Mouse (Mus musculus): ENCODE results near the gene Nyap2. TPM values are rescaled to one million over a fixed set of nuclear protein-coding genes. Genes with fewer than 3 reads are reported as not detected.

Gene Nyap2
- polyA plus RNA-seq, 1 experiment = 15.5 TPM

- Histone ChIP-seq H3K4me3 (ENCODE audit: insufficient read depth, low read length) (no peak overlapping the region), H3K4me1 (ENCODE audit: control insufficient read depth, insufficient read depth, low read length) (no peaks in the 10 kb centered on the region; the same call in 1 of the 2 replicates), H3K27ac (ENCODE audit: insufficient read depth, low read length) (no peak overlapping the region)
- TF ChIP-seq CTCF (IDR thresholded peaks at IDR 0.05; ENCODE audit: extremely low read depth, insufficient read depth, low read length) (no peak), POLR2A (IDR thresholded peaks at IDR 0.05; ENCODE audit: extremely low read depth, insufficient read depth, low read length) (no peak)
Observed at GRCm38 (mm10) chr1:81090979-81091378, 14.2 kb downstream of the Nyap2 start.

- no peak overlapping the region for H3K27ac ChIP-seq (ENCODE audit: insufficient read depth, low read length)
- H3K4me1 ChIP-seq (ENCODE audit: control insufficient read depth, insufficient read depth, low read length) = no peaks in the 10 kb centered on the region; the same call in 1 of the 2 replicates
- TF ChIP-seq CTCF (IDR thresholded peaks at IDR 0.05; ENCODE audit: extremely low read depth, insufficient read depth, low read length) (no peak), POLR2A (IDR thresholded peaks at IDR 0.05; ENCODE audit: extremely low read depth, insufficient read depth, low read length) (no peak)
- H3K4me3 ChIP-seq (ENCODE audit: insufficient read depth, low read length) = no peak overlapping the region
Observed at GRCm38 (mm10) chr1:81092056-81092455, 15.3 kb downstream of the Nyap2 start.

- no peak overlapping the region for H3K4me3 ChIP-seq (ENCODE audit: insufficient read depth, low read length)
- no peak for TF ChIP-seq POLR2A (IDR thresholded peaks at IDR 0.05; ENCODE audit: extremely low read depth, insufficient read depth, low read length)
- no peak for TF ChIP-seq CTCF (IDR thresholded peaks at IDR 0.05; ENCODE audit: extremely low read depth, insufficient read depth, low read length)
- H3K4me1 ChIP-seq (ENCODE audit: control insufficient read depth, insufficient read depth, low read length) = no peaks in the 10 kb centered on the region; the same call in 1 of the 2 replicates
- H3K27ac ChIP-seq (ENCODE audit: insufficient read depth, low read length) = no peak overlapping the region
Observed at GRCm38 (mm10) chr1:81092886-81093285, 16.1 kb downstream of the Nyap2 start.

GRCm38 (mm10) chr1:81098950-81099349, 22.2 kb downstream of the Nyap2 start:
- no peak for TF ChIP-seq CTCF (IDR thresholded peaks at IDR 0.05; ENCODE audit: extremely low read depth, insufficient read depth, low read length)
- no peak for TF ChIP-seq POLR2A (IDR thresholded peaks at IDR 0.05; ENCODE audit: extremely low read depth, insufficient read depth, low read length)
- no peaks in the 10 kb centered on the region; the same call in 1 of the 2 replicates for H3K4me1 ChIP-seq (ENCODE audit: control insufficient read depth, insufficient read depth, low read length)
- H3K27ac ChIP-seq (ENCODE audit: insufficient read depth, low read length) = no peak overlapping the region
- no peak overlapping the region for H3K4me3 ChIP-seq (ENCODE audit: insufficient read depth, low read length)

GRCm38 (mm10) chr1:81101749-81102148, 25.0 kb downstream of the Nyap2 start:
- no peaks in the 10 kb centered on the region; the same call in 1 of the 2 replicates for H3K4me1 ChIP-seq (ENCODE audit: control insufficient read depth, insufficient read depth, low read length)
- H3K27ac ChIP-seq (ENCODE audit: insufficient read depth, low read length) = no peak overlapping the region
- H3K4me3 ChIP-seq (ENCODE audit: insufficient read depth, low read length) = no peak overlapping the region
- TF ChIP-seq CTCF (IDR thresholded peaks at IDR 0.05; ENCODE audit: extremely low read depth, insufficient read depth, low read length) (no peak), POLR2A (IDR thresholded peaks at IDR 0.05; ENCODE audit: extremely low read depth, insufficient read depth, low read length) (no peak)

GRCm38 (mm10) chr1:81119732-81120131, 43.0 kb downstream of the Nyap2 start:
- no peak overlapping the region for H3K4me3 ChIP-seq (ENCODE audit: insufficient read depth, low read length)
- H3K4me1 ChIP-seq (ENCODE audit: control insufficient read depth, insufficient read depth, low read length) = no peaks in the 10 kb centered on the region
- no peak overlapping the region for H3K27ac ChIP-seq (ENCODE audit: insufficient read depth, low read length)
- no peak for TF ChIP-seq POLR2A (IDR thresholded peaks at IDR 0.05; ENCODE audit: extremely low read depth, insufficient read depth, low read length)
- TF ChIP-seq CTCF (IDR thresholded peaks at IDR 0.05; ENCODE audit: extremely low read depth, insufficient read depth, low read length) = no peak

GRCm38 (mm10) chr1:81132007-81132712, 55.4 kb downstream of the Nyap2 start:
- no peak overlapping the region for H3K4me3 ChIP-seq (ENCODE audit: insufficient read depth, low read length)
- TF ChIP-seq POLR2A (IDR thresholded peaks at IDR 0.05; ENCODE audit: extremely low read depth, insufficient read depth, low read length) (no peak), CTCF (IDR thresholded peaks at IDR 0.05; ENCODE audit: extremely low read depth, insufficient read depth, low read length) (no peak)

GRCm38 (mm10) chr1:81143855-81144254, 67.1 kb downstream of the Nyap2 start:
- H3K4me3 ChIP-seq (ENCODE audit: insufficient read depth, low read length) = no peak overlapping the region
- no peak overlapping the region for H3K27ac ChIP-seq (ENCODE audit: insufficient read depth, low read length)
- H3K4me1 ChIP-seq (ENCODE audit: control insufficient read depth, insufficient read depth, low read length) = no peaks in the 10 kb centered on the region
- TF ChIP-seq POLR2A (IDR thresholded peaks at IDR 0.05; ENCODE audit: extremely low read depth, insufficient read depth, low read length) = no peak
- TF ChIP-seq CTCF (IDR thresholded peaks at IDR 0.05; ENCODE audit: extremely low read depth, insufficient read depth, low read length) = no peak

More at GRCm38 (mm10) chr1:81132007-81132712, 55.4 kb downstream of the Nyap2 start:
- Histone ChIP-seq H3K27ac (ENCODE audit: insufficient read depth, low read length) (no peak overlapping the region), H3K4me1 (ENCODE audit: control insufficient read depth, insufficient read depth, low read length) (no peaks in the 10 kb centered on the region)

GRCm38 (mm10) chr1:81145576-81145975, 68.8 kb downstream of the Nyap2 start:
- Histone ChIP-seq H3K4me1 (ENCODE audit: control insufficient read depth, insufficient read depth, low read length) (no peaks in the 10 kb centered on the region), H3K27ac (ENCODE audit: insufficient read depth, low read length) (no peak overlapping the region), H3K4me3 (ENCODE audit: insufficient read depth, low read length) (no peak overlapping the region)
- no peak for TF ChIP-seq CTCF (IDR thresholded peaks at IDR 0.05; ENCODE audit: extremely low read depth, insufficient read depth, low read length)
- TF ChIP-seq POLR2A (IDR thresholded peaks at IDR 0.05; ENCODE audit: extremely low read depth, insufficient read depth, low read length) = no peak

GRCm38 (mm10) chr1:81169245-81169644, 92.5 kb downstream of the Nyap2 start:
- Histone ChIP-seq H3K4me1 (ENCODE audit: control insufficient read depth, insufficient read depth, low read length) (peaks cover 5% of the 10 kb centered on the region), H3K4me3 (ENCODE audit: insufficient read depth, low read length) (no peak overlapping the region), H3K27ac (ENCODE audit: insufficient read depth, low read length) (no peak overlapping the region)
- TF ChIP-seq POLR2A (IDR thresholded peaks at IDR 0.05; ENCODE audit: extremely low read depth, insufficient read depth, low read length) = no peak
- no peak for TF ChIP-seq CTCF (IDR thresholded peaks at IDR 0.05; ENCODE audit: extremely low read depth, insufficient read depth, low read length)
